Mouse (Mus musculus): ENCODE measurements around the gene Slc41a2. TPM values are rescaled to one million over a fixed set of nuclear protein-coding genes. Genes with fewer than 3 reads are reported as not detected.

Slc41a2 gene
- polyA plus RNA-seq, 1 experiment from 2014 or later = 1.6 TPM

GRCm38 (mm10) chr10:83285724-83286256 lies 51.9 kb downstream of the Slc41a2 start:
- Histone ChIP-seq H3K27ac (ENCODE audit: low read depth) (no peak overlapping the region), H3K9ac (ENCODE audit: low read length) (no peak overlapping the region), H3K4me1 (replicated peaks; ENCODE audit: control insufficient read depth, insufficient read depth, low read length) (no peaks in the 10 kb centered on the region), H3K27me3 (replicated peaks; ENCODE audit: control insufficient read depth, insufficient read depth, low read length) (no peaks in the 10 kb centered on the region), H3K4me3 (ENCODE audit: low read depth, low read length) (no peak overlapping the region), H3K4me2 (ENCODE audit: low read length) (no peak overlapping the region), H3K9me3 (ENCODE audit: control insufficient read depth, low read length) (no peaks in the 10 kb centered on the region), H3K36me3 (ENCODE audit: control insufficient read depth, insufficient read depth, low read length) (no peaks in the 10 kb centered on the region)
- ATAC-seq (replicated peaks; ENCODE audit: low FRiP score, low TSS enrichment, low read depth) = no peak
- no peak for DNase-seq (ENCODE audit: low spot score)
- 77% methylated on average over 7 of the region's 7 CpGs for WGBS

DNA sequence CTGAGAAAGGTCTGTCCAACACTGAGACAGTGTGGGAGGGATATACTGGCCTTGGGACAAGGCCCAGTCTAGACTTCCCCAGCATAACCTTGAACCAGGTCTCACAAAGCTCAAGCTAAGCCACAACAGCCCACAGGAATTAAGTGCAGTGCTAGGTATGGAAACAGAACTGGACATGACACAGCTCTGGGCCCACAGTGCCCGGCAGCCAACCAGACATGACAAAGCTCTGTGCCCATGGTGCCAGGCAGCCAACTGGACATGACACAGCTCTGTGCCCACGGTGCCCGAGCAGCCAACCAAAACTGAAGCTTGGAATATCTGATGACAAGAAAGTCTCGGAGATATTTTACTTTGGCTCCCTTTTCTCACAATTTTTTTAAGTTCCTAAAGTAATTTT lies 52.8 kb downstream of the Slc41a2 start:
- Histone ChIP-seq H3K9me3 (ENCODE audit: control insufficient read depth, low read length) (no peaks in the 10 kb centered on the region), H3K27me3 (replicated peaks; ENCODE audit: control insufficient read depth, insufficient read depth, low read length) (no peaks in the 10 kb centered on the region), H3K36me3 (ENCODE audit: control insufficient read depth, insufficient read depth, low read length) (no peaks in the 10 kb centered on the region), H3K4me3 (ENCODE audit: low read depth, low read length) (no peak overlapping the region), H3K27ac (ENCODE audit: low read depth) (no peak overlapping the region), H3K4me1 (replicated peaks; ENCODE audit: control insufficient read depth, insufficient read depth, low read length) (no peaks in the 10 kb centered on the region), H3K9ac (ENCODE audit: low read length) (no peak overlapping the region), H3K4me2 (ENCODE audit: low read length) (no peak overlapping the region)
- 93% methylated on average over 4 of the region's 4 CpGs for whole genome bisulfite sequencing
- no peak for DNase-seq (ENCODE audit: low spot score)
- no peak for ATAC-seq (replicated peaks; ENCODE audit: low FRiP score, low TSS enrichment, low read depth)

GRCm38 (mm10) chr10:83266731-83267130 lies 71.0 kb downstream of the Slc41a2 start:
- WGBS = 87% methylated on average over 13 of the region's 13 CpGs
- Histone ChIP-seq H3K4me3 (ENCODE audit: low read depth, low read length) (no peak overlapping the region), H3K9me3 (ENCODE audit: control insufficient read depth, low read length) (no peaks in the 10 kb centered on the region), H3K4me2 (ENCODE audit: low read length) (no peak overlapping the region), H3K27ac (ENCODE audit: low read depth) (no peak overlapping the region), H3K4me1 (replicated peaks; ENCODE audit: control insufficient read depth, insufficient read depth, low read length) (no peaks in the 10 kb centered on the region), H3K9ac (ENCODE audit: low read length) (no peak overlapping the region), H3K36me3 (ENCODE audit: control insufficient read depth, insufficient read depth, low read length) (no peaks in the 10 kb centered on the region), H3K27me3 (replicated peaks; ENCODE audit: control insufficient read depth, insufficient read depth, low read length) (no peaks in the 10 kb centered on the region)
- no peak for DNase-seq (ENCODE audit: low spot score)
- no peak for ATAC-seq (replicated peaks; ENCODE audit: low FRiP score, low TSS enrichment, low read depth)

DNA sequence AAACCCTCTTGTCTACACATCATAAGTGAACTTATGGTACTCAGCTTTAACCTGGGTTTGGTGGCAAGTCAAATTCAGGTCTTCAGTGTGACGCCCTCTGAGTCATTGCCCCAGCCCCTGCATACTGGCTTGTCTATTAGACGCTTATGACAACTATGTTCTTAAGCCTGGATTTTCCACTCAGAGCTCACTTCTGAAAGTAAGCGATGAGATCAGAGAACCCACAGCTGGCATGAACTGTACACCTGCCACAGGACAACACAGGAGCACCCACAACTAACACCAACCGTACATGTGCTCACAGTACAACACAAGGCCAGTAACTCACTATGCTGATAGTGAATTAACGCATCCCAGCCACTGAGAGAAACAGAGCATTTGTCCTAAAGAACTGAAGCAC lies 71.4 kb downstream of the Slc41a2 start:
- Histone ChIP-seq H3K4me3 (ENCODE audit: low read depth, low read length) (no peak overlapping the region), H3K27me3 (replicated peaks; ENCODE audit: control insufficient read depth, insufficient read depth, low read length) (no peaks in the 10 kb centered on the region), H3K4me1 (replicated peaks; ENCODE audit: control insufficient read depth, insufficient read depth, low read length) (no peaks in the 10 kb centered on the region), H3K4me2 (ENCODE audit: low read length) (no peak overlapping the region), H3K9ac (ENCODE audit: low read length) (no peak overlapping the region), H3K36me3 (ENCODE audit: control insufficient read depth, insufficient read depth, low read length) (no peaks in the 10 kb centered on the region), H3K9me3 (ENCODE audit: control insufficient read depth, low read length) (no peaks in the 10 kb centered on the region), H3K27ac (ENCODE audit: low read depth) (no peak overlapping the region)
- 89% methylated on average over 5 of the region's 5 CpGs for WGBS
- DNase-seq (ENCODE audit: low spot score) (no peak), ATAC-seq (replicated peaks; ENCODE audit: low FRiP score, low TSS enrichment, low read depth) (no peak)

- DNase-seq (ENCODE audit: low spot score) (no peak), ATAC-seq (replicated peaks; ENCODE audit: low FRiP score, low TSS enrichment, low read depth) (no peak)
- no peaks in the 10 kb centered on the region for H3K27me3 ChIP-seq (replicated peaks; ENCODE audit: control insufficient read depth, insufficient read depth, low read length)
- H3K27ac ChIP-seq (ENCODE audit: low read depth) = no peak overlapping the region
- H3K36me3 ChIP-seq (ENCODE audit: control insufficient read depth, insufficient read depth, low read length) = no peaks in the 10 kb centered on the region
- no peak overlapping the region for H3K4me3 ChIP-seq (ENCODE audit: low read depth, low read length)
- no peak overlapping the region for H3K9ac ChIP-seq (ENCODE audit: low read length)
- no peaks in the 10 kb centered on the region for H3K9me3 ChIP-seq (ENCODE audit: control insufficient read depth, low read length)
- H3K4me2 ChIP-seq (ENCODE audit: low read length) = no peak overlapping the region
- 46% methylated on average over 8 of the region's 8 CpGs for WGBS
- H3K4me1 ChIP-seq (replicated peaks; ENCODE audit: control insufficient read depth, insufficient read depth, low read length) = no peaks in the 10 kb centered on the region
Observed at GRCm38 (mm10) chr10:83264680-83265079, 73.0 kb downstream of the Slc41a2 start.

- H3K9ac ChIP-seq (ENCODE audit: low read length) = no peak overlapping the region
- H3K4me3 ChIP-seq (ENCODE audit: low read depth, low read length) = no peak overlapping the region
- no peaks in the 10 kb centered on the region for H3K27me3 ChIP-seq (replicated peaks; ENCODE audit: control insufficient read depth, insufficient read depth, low read length)
- 55% methylated on average over 2 of the region's 2 CpGs for WGBS
- DNase-seq (ENCODE audit: low spot score) (no peak), ATAC-seq (replicated peaks; ENCODE audit: low FRiP score, low TSS enrichment, low read depth) (no peak)
- no peak overlapping the region for H3K27ac ChIP-seq (ENCODE audit: low read depth)
- no peaks in the 10 kb centered on the region for H3K4me1 ChIP-seq (replicated peaks; ENCODE audit: control insufficient read depth, insufficient read depth, low read length)
- H3K36me3 ChIP-seq (ENCODE audit: control insufficient read depth, insufficient read depth, low read length) = no peaks in the 10 kb centered on the region
- H3K9me3 ChIP-seq (ENCODE audit: control insufficient read depth, low read length) = no peaks in the 10 kb centered on the region
- H3K4me2 ChIP-seq (ENCODE audit: low read length) = no peak overlapping the region
Observed at GRCm38 (mm10) chr10:83264056-83264455, 73.6 kb downstream of the Slc41a2 start.

GRCm38 (mm10) chr10:83261264-83261663 lies 76.4 kb downstream of the Slc41a2 start:
- H3K4me2 ChIP-seq (ENCODE audit: low read length) = no peak overlapping the region
- no peak for ATAC-seq (replicated peaks; ENCODE audit: low FRiP score, low TSS enrichment, low read depth)
- no peaks in the 10 kb centered on the region for H3K4me1 ChIP-seq (replicated peaks; ENCODE audit: control insufficient read depth, insufficient read depth, low read length)

GRCm38 (mm10) chr10:83251377-83251776 lies 86.3 kb downstream of the Slc41a2 start:
- H3K9me3 ChIP-seq (ENCODE audit: control insufficient read depth, low read length) = no peaks in the 10 kb centered on the region
- H3K36me3 ChIP-seq (ENCODE audit: control insufficient read depth, insufficient read depth, low read length) = no peaks in the 10 kb centered on the region
- 65% methylated on average over 8 of the region's 8 CpGs for WGBS
- no peaks in the 10 kb centered on the region for H3K4me1 ChIP-seq (replicated peaks; ENCODE audit: control insufficient read depth, insufficient read depth, low read length)
- H3K27ac ChIP-seq (ENCODE audit: low read depth) = no peak overlapping the region
- no peak overlapping the region for H3K4me3 ChIP-seq (ENCODE audit: low read depth, low read length)
- peak; percentile 60 for DNase-seq (ENCODE audit: low spot score)
- H3K4me2 ChIP-seq (ENCODE audit: low read length) = no peak overlapping the region
- ATAC-seq (replicated peaks; ENCODE audit: low FRiP score, low TSS enrichment, low read depth) = no peak
- H3K27me3 ChIP-seq (replicated peaks; ENCODE audit: control insufficient read depth, insufficient read depth, low read length) = no peaks in the 10 kb centered on the region
- no peak overlapping the region for H3K9ac ChIP-seq (ENCODE audit: low read length)

More at GRCm38 (mm10) chr10:83261264-83261663, 76.4 kb downstream of the Slc41a2 start:
- 39% methylated on average over 4 of the region's 4 CpGs for WGBS
- Histone ChIP-seq H3K9ac (ENCODE audit: low read length) (no peak overlapping the region), H3K27me3 (replicated peaks; ENCODE audit: control insufficient read depth, insufficient read depth, low read length) (no peaks in the 10 kb centered on the region), H3K27ac (ENCODE audit: low read depth) (no peak overlapping the region), H3K36me3 (ENCODE audit: control insufficient read depth, insufficient read depth, low read length) (no peaks in the 10 kb centered on the region), H3K4me3 (ENCODE audit: low read depth, low read length) (no peak overlapping the region), H3K9me3 (ENCODE audit: control insufficient read depth, low read length) (no peaks in the 10 kb centered on the region)
- DNase-seq (ENCODE audit: low spot score) = no peak

DNA sequence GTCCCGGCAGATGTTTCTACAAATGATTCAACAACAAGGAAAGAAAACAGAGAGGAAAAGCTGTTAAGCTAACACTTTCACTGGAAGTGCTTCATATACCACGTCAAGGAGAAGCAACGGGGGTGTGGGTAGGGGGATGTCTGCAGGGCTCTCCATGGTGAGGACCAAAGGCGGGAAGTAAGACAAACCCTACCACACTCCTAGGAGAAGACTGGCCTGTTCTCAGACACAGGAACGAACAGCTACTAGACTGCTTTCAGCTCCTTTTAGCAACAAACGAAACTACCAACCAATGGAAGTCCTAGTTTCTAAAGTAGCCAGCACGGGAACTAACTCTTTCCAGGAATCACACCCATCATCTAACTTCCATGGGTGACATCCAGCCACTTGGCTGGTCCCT lies 89.6 kb downstream of the Slc41a2 start:
- Histone ChIP-seq H3K36me3 (ENCODE audit: control insufficient read depth, insufficient read depth, low read length) (no peaks in the 10 kb centered on the region), H3K4me1 (replicated peaks; ENCODE audit: control insufficient read depth, insufficient read depth, low read length) (no peaks in the 10 kb centered on the region), H3K9ac (ENCODE audit: low read length) (no peak overlapping the region), H3K9me3 (ENCODE audit: control insufficient read depth, low read length) (no peaks in the 10 kb centered on the region), H3K27ac (ENCODE audit: low read depth) (no peak overlapping the region), H3K4me2 (ENCODE audit: low read length) (no peak overlapping the region), H3K4me3 (ENCODE audit: low read depth, low read length) (no peak overlapping the region), H3K27me3 (replicated peaks; ENCODE audit: control insufficient read depth, insufficient read depth, low read length) (no peaks in the 10 kb centered on the region)
- ATAC-seq (replicated peaks; ENCODE audit: low FRiP score, low TSS enrichment, low read depth) (no peak), DNase-seq (ENCODE audit: low spot score) (no peak)
- 56% methylated on average over 7 of the region's 7 CpGs for WGBS
